Mouse (Mus musculus): Measurements from ENCODE around the gene Fam24b.
A peak's percentile ranks its signal among the peaks of the same experiment; 100 is the strongest.

The Fam24b gene

DNA sequence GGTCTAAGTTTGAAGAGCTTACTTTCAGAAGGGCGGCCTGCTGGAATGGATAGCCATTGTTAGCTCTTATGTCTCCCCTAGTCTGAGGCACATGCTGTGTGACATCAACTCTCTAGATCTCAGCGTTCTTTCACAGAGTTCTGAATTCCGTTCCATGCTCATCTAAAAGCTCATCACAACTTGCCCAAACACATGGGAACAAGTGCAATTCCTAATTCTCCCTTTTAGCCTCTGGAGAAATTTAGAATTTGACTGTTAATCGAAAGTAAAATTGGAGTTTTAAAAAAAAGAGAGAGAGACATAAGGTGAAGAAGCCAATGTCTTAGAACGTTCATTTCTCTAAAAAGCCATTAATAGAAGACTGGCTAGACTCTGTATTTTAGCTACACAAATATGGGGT, at the start of gene Fam24b:
Gene Fam24b (minus strand): TSS at position 101 of the 400 bp plus-strand sequence.
- TF ChIP-seq GATA4 (IDR thresholded peaks at IDR 0.05; ENCODE audit: insufficient replicate concordance, low read length), result no peak

- no peak for TF ChIP-seq GATA4 (IDR thresholded peaks at IDR 0.05; ENCODE audit: insufficient replicate concordance, low read length)
These were observed 42.8 kb upstream of the Fam24b start for GRCm38 (mm10) chr7:131371880-131372651.

DNA sequence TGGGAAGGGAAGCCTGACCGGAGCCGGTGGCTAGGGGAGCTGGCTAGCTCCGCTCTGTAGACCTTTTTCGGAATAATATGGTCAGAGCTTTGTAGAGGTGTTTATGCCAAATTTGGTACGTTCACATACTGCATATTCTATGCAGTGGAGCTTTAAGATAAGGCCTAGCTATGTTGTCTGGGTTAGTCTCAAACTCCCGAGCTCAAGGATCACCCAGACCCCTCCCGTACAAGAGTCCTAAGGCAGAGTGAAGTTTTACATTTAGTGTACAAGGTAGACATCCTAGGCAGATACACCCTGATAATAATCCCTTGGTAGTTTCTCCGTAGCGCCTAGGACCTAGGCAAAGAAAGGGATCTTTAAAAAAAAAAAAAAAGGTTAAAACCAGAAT, 42.1 kb upstream of the Fam24b start:
- TF ChIP-seq GATA4 (IDR thresholded peaks at IDR 0.05; ENCODE audit: insufficient replicate concordance, low read length), result no peak

- TF ChIP-seq GATA4 (IDR thresholded peaks at IDR 0.05; ENCODE audit: insufficient replicate concordance, low read length), result peak; percentile 39; the same call in 1 of the 2 replicates
These were observed 41.5 kb upstream of the Fam24b start, which contains the start of gene Pstk for GRCm38 (mm10) chr7:131370648-131371469. TSS of gene Pstk (plus strand) at chr7:131371141.

DNA sequence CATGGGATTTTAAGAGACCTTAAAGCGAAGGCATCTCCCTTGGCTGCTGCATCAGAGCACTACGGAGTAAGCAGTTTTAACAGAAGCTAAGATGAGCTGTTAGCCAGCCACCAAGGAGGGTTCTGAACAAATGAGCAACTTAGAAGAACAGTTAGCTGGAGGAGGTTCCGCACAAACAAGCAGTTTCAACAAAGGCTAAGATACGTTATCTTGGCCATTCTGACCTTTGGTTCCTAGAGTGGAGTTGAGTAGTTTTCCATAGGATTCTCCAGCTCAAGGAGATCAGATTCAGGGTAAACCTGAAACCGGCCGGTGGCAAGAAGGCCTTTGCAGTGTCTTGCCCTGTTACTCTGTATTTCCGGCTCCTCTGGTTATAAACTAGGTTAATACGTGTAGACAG, 34.8 kb upstream of the Fam24b start:
- TF ChIP-seq GATA4 (IDR thresholded peaks at IDR 0.05; ENCODE audit: insufficient replicate concordance, low read length), result no peak

- no peak; the same call in 1 of the 2 replicates for TF ChIP-seq GATA4 (IDR thresholded peaks at IDR 0.05; ENCODE audit: insufficient replicate concordance, low read length)
These were observed 33.4 kb upstream of the Fam24b start, which contains the start of gene 2310057M21Rik for GRCm38 (mm10) chr7:131362615-131363300. TSS of gene 2310057M21Rik (minus strand) at chr7:131362759.

DNA sequence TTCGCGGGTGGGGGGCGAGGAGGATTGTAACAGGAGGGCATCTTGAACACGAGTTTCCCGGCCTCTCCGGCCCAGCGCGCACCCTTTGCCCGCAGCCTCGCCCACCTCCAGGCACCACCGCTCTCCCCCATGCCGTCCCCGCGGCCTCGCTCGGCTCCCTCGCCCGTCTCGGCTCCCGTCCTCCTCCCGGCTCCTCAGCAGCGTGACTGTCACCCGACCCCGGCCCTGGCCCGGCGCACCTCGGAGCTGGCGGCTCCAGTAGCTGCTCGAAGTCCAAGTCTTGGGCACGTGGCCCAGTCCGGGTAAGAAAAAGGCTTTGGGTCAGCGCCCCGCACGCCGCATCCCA, 32.9 kb upstream of the Fam24b start:
- TF ChIP-seq GATA4 (IDR thresholded peaks at IDR 0.05; ENCODE audit: insufficient replicate concordance, low read length), result no peak

DNA sequence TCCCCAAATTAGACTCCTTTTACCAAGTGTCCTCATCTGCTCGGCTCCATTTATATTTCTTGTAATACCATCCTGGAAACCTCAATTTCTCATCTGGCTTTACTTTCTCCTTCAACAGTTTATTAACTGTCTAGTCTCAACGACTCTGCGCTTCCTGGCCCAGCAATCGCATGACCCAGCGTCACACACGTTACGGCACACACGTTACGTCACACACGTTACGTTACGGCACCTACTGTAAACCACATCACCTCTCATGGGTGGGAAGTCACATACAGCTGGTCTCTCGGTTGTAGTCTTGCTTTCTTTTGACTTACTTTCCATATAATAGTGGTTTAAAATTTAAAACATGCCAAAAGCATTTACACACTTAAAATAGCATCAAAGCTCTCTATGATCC, 26.8 kb upstream of the Fam24b start:
- no peak for TF ChIP-seq GATA4 (IDR thresholded peaks at IDR 0.05; ENCODE audit: insufficient replicate concordance, low read length)

GRCm38 (mm10) chr7:131345856-131346541, 16.7 kb upstream of the Fam24b start:
- no peak for TF ChIP-seq GATA4 (IDR thresholded peaks at IDR 0.05; ENCODE audit: insufficient replicate concordance, low read length)

DNA sequence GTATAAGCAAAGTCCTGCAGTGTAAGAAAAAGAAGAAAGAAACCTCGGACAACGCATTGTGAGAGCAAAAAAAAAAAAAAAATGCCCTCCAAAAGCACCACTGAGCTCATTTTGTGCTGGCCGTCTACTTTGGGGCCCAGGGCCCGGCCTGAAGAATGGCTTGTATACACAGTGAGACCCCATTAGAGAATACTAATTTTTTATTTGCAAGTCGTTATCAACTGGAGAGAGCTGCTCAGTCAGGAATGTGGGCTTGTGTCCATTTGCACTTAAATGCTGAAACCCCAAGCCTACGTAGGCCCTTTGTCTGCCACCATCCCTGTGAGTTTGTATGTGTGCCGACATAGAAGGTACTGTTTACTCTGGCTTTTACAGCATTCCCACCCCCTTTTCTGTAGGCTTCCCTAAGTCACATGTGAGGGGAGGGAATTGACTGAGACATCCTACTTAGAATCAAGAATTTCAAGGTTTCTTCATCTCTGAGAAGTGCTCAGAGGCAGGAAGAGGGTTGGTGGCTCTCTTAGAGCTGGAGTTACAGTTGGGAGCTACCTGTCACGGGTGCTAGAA, 8.3 kb upstream of the Fam24b start:
- no peak for TF ChIP-seq GATA4 (IDR thresholded peaks at IDR 0.05; ENCODE audit: insufficient replicate concordance, low read length)

DNA sequence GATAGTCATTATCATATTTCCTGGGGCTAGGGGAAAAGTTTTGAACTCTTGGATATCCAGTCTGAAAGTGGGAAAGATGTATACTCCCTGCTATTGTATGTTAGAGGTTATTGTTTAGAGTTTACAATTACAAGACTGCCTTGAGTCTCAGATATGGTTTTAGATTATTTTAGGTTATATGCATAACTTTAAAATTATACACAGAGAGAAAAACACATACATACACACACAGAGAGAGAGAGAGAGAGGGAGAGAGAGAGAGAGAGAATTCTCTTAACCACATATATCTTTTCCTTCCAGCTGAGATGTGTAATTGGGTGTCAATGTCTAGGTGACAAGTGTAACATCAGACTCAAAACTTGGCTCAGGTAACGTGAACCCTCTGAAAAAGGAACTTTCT, 4.2 kb upstream of the Fam24b start, which contains the start of gene Fam24a:
Gene Fam24a (plus strand): TSS at position 301 of the 400 bp plus-strand sequence.
- TF ChIP-seq GATA4 (IDR thresholded peaks at IDR 0.05; ENCODE audit: insufficient replicate concordance, low read length), result no peak

DNA sequence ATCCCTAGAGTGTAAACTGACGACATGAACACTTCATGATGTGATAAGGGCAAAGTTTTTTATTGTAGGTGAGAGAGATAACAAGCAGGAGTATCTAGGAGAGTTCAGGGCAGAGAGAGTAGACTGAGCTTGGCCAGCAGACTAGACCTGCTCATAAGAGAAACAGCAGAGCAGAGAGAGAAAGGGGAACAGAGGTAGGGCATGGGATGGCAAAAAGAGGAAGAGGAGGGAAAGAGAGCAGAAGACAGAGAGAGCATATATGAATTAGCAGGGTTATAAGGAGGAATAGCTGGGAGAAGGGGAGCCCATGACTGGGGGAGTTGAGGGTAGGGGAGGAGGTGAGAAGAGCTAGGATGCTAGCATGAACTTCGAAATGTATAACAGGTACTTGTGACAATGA, 2.4 kb upstream of the Fam24b start:
- no peak for TF ChIP-seq GATA4 (IDR thresholded peaks at IDR 0.05; ENCODE audit: insufficient replicate concordance, low read length)

GRCm38 (mm10) chr7:131327054-131327453, 2.3 kb downstream of the Fam24b start:
- TF ChIP-seq GATA4 (IDR thresholded peaks at IDR 0.05; ENCODE audit: insufficient replicate concordance, low read length), result no peak

DNA sequence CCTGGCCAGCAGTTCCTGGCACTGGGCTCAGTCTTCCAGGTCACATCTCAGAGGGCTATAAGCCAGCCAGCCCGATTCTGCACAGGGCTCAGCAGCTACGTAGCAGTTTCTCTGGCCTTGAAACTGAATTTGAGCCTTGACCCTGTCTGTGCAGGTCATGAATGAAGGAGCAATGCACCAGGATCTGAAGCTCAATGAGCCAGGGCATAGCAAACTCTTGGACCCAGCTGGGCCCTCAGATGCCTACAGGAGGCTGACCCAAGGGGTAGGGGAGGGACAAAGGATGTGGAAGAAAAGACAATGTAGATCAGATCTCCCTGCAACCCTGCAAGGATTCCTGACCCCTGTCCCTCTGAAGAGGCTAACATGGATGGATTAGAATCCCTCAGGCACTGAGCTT, 7.1 kb downstream of the Fam24b start, which contains the start of gene Cuzd1:
Gene Cuzd1 (minus strand): TSS at position 101 of the 400 bp plus-strand sequence.
- no peak for TF ChIP-seq GATA4 (IDR thresholded peaks at IDR 0.05; ENCODE audit: insufficient replicate concordance, low read length)

All from liver, adult (tissue).